Mouse (Mus musculus) olfactory bulb, adult 2 months (tissue): ENCODE results near the gene Kcna7.
A peak's percentile ranks its signal among the peaks of the same experiment; 100 is the strongest.

Experiments
- CTCF ChIP-seq: fragments of 200-500 bp; IDR thresholded peaks from 2 replicates; pipeline ENCODE4 v1.5.1; 2012; ENCODE audit warnings: low read depth, mild to moderate bottlenecking, low read length, moderate library complexity; ENCODE audit not compliant: insufficient read depth
- POLR2A ChIP-seq: fragments of 200-500 bp; IDR thresholded peaks from 2 replicates; pipeline ENCODE4 v1.6.1; 2012; ENCODE audit warnings: mild to moderate bottlenecking, low read depth, low read length, moderate library complexity; ENCODE audit not compliant: insufficient read depth

DNA sequence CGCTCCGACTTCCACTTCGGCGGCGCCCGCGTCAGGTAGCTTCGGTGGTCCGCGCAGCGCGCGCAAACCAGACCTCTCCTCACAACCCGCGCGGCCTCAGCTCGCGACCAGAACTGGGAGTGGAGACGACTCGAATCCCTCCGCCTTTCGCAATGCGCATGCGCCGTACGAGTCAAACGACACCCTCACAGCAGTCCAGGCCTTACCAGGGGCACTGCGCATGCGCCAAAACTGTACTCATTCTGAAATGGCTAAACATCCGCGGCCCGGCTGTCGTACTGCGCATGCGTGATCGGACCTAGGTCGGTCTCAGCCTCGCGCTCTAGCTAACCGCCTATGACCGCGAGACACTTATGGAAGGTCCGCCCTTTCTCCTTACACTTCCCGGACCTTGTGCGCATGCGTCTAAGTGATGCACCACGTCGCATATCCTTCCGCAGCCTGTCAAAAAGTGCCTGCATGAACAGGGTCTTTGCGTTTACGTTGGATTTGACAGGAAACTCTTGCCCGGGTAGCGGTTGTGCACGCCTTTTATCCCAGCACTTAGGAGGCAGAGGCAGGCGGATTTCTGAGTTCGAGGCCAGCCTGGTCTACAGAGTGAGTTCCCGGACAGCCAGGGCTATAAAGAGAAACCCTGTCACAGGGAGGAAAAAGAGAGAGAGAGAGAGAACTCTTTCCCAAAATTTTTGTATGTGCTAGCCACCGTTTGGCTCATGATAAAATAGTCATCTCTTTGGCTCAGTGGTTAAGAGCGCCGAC is 9.7 kb upstream of the Kcna7 start, which contains the start of gene Snrnp70:
- TF ChIP-seq CTCF (no peak), POLR2A (peak; percentile 91)
